Mouse (Mus musculus) C2C12 (cell line): ENCODE measurements around the gene Mlip. TPM values are rescaled to one million over a fixed set of nuclear protein-coding genes. Genes with fewer than 3 reads are reported as not detected.

Source experiments
- H3K27me3 ChIP-seq: one replicate; pipeline ENCODE4 v1.6.1; 2011; ENCODE audit not compliant: control insufficient read depth, insufficient read depth, insufficient read length
- H3K36me3 ChIP-seq: one replicate; pipeline ENCODE4 v1.6.1; 2011; ENCODE audit not compliant: control insufficient read depth, insufficient read depth
- H3K4me3 ChIP-seq: one replicate; pipeline ENCODE4 v1.5.1; 2011; ENCODE audit warnings: mild to moderate bottlenecking, control low read depth; ENCODE audit not compliant: poor library complexity, insufficient read depth, severe bottlenecking
- H3K79me2 ChIP-seq: one replicate; pipeline ENCODE4 v1.6.1; 2011; ENCODE audit not compliant: control insufficient read depth, insufficient read depth
- H3K79me3 ChIP-seq: one replicate; pipeline ENCODE4 v1.6.1; 2011; ENCODE audit warnings: low read depth, control low read depth
- H3ac ChIP-seq: one replicate; pipeline ENCODE3; 2011; ENCODE audit warnings: low read depth; ENCODE audit not compliant: control insufficient read depth, insufficient read length
- CEBPB ChIP-seq: IDR thresholded peaks from one replicate; pipeline ENCODE4 v1.6.1; 2011; ENCODE audit warnings: low read depth, mild to moderate bottlenecking, control low read depth, moderate library complexity
- CTCF ChIP-seq: IDR thresholded peaks from one replicate; pipeline ENCODE4 v1.5.1; 2011; ENCODE audit not compliant: control insufficient read depth, insufficient read depth, insufficient read length
- FOSL1 ChIP-seq: IDR thresholded peaks from one replicate; pipeline ENCODE4 v1.8.0; 2011; ENCODE audit warnings: mild to moderate bottlenecking, low read length; ENCODE audit not compliant: poor library complexity, insufficient read depth, severe bottlenecking
- MAX ChIP-seq: IDR thresholded peaks from one replicate; pipeline ENCODE4 v1.6.1; 2011; ENCODE audit warnings: mild to moderate bottlenecking, control low read depth
- MYOD1 ChIP-seq: IDR thresholded peaks from one replicate; pipeline ENCODE4 v1.6.1; 2011; ENCODE audit warnings: low read depth; ENCODE audit not compliant: control insufficient read depth, insufficient read length
- MYOG ChIP-seq: IDR thresholded peaks from one replicate; pipeline ENCODE4 v1.6.1; 2011; ENCODE audit not compliant: control insufficient read depth, insufficient read length; ENCODE audit errors: extremely low read depth
- USF1 ChIP-seq: IDR thresholded peaks from one replicate; pipeline ENCODE4 v1.6.1; 2011; ENCODE audit warnings: low read depth, mild to moderate bottlenecking, control low read depth, moderate library complexity
- polyA plus RNA-seq: library from polyadenylated mRNA; unstranded; fragments of >200 nt; fragmentation: generic; extraction: Trizol; gene quantifications from one replicate; pipeline ENCODE4 v1.2.1, GENCODE M21; 2012; ENCODE audit warnings: missing spikeins

Gene Mlip
- polyA plus RNA-seq, 1 experiment: 0.02 TPM

DNA sequence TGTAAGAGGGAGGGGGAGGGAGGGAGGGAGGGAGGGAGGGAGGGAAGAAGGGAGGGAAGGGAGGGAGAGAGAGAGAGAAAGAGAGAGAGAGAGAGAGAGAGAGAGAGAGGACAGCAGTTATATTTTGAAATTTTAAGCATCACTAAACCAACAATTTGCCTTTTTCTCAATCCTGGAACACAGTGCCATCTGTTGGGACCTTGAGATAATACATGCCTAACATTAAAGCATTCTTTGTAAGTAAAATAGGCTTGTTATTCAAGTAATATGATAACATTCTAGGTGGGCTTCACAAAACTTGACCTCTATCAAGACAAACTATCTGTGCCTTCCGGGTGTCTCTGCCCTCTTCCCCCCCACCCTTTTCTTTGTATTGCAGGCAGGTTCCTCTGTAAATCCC is 34.0 kb upstream of the Mlip start:
- Histone ChIP-seq H3K27me3 (no peaks in the 10 kb centered on the region), H3K4me3 (no peak overlapping the region), H3K79me3 (no peaks in the 10 kb centered on the region), H3K36me3 (no peaks in the 10 kb centered on the region), H3ac (no peak overlapping the region), H3K79me2 (no peaks in the 10 kb centered on the region)
- TF ChIP-seq MYOG: no peak
- TF ChIP-seq USF1: no peak
- no peak for TF ChIP-seq CEBPB
- TF ChIP-seq MYOD1: no peak

- H3K79me2 ChIP-seq: no peaks in the 10 kb centered on the region
- no peak overlapping the region for H3ac ChIP-seq
- H3K4me3 ChIP-seq: no peak overlapping the region
- no peaks in the 10 kb centered on the region for H3K79me3 ChIP-seq
- no peaks in the 10 kb centered on the region for H3K36me3 ChIP-seq
- TF ChIP-seq CEBPB: no peak
- no peak for TF ChIP-seq USF1
- no peak for TF ChIP-seq MYOD1
- no peak for TF ChIP-seq CTCF
- no peaks in the 10 kb centered on the region for H3K27me3 ChIP-seq
Observed at GRCm38 (mm10) chr9:77385611-77386010, 32.8 kb upstream of the Mlip start.

DNA sequence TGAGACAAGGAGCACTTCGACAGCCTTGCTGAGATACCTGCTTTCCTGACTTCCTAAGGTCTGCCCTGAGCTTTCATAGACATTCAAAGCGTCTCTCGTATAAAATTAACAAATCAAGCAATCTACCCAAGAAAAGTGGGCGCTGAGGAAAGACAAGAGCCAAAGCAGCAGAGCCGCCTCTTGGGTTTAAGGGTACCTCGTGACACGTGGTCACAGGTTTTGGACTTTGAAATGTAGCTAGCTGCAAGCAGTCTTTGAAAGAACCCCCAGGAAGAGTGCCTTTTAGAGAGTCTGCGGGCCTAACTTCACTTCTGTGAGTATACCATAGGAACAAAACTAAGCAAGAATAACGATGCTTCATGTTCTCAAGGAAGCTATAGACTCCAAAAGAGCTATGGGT is 31.9 kb upstream of the Mlip start:
- no peaks in the 10 kb centered on the region for H3K79me3 ChIP-seq
- H3K79me2 ChIP-seq: no peaks in the 10 kb centered on the region
- TF ChIP-seq MAX: no peak
- no peak for TF ChIP-seq CEBPB
- no peak for TF ChIP-seq MYOD1
- no peak for TF ChIP-seq FOSL1
- no peak for TF ChIP-seq CTCF
- TF ChIP-seq MYOG: no peak
- TF ChIP-seq USF1: no peak
- no peak overlapping the region for H3ac ChIP-seq
- H3K4me3 ChIP-seq: no peak overlapping the region
- H3K36me3 ChIP-seq: no peaks in the 10 kb centered on the region
- H3K27me3 ChIP-seq: no peaks in the 10 kb centered on the region

- TF ChIP-seq CTCF (no peak), MYOD1 (no peak)
- no peaks in the 10 kb centered on the region for H3K79me3 ChIP-seq
- H3K27me3 ChIP-seq: no peaks in the 10 kb centered on the region
- no peak overlapping the region for H3K4me3 ChIP-seq
- no peak overlapping the region for H3ac ChIP-seq
- H3K36me3 ChIP-seq: no peaks in the 10 kb centered on the region
- no peaks in the 10 kb centered on the region for H3K79me2 ChIP-seq
Observed at GRCm38 (mm10) chr9:77383951-77384350, 31.2 kb upstream of the Mlip start.

DNA sequence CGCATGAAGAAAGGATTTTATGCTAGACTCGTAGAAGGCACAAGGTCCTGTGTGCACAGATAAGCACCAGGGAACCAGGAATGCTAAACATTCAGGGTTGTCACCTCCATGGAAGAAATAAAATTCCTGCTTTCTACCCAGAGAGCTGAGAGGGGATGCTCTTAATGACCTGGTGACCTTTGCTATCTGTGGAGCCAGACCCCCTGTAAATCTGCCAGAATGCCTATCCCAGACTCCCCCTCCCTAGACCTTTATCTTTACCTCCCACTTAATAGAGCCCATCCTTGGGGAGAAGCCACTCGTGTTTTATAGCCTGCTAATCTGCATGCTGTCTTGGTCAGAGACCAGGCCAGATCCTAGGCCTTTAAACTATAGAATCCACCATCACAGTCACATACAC is 29.7 kb upstream of the Mlip start:
- Histone ChIP-seq H3K4me3 (no peak overlapping the region), H3K27me3 (no peaks in the 10 kb centered on the region), H3K36me3 (no peaks in the 10 kb centered on the region), H3K79me2 (no peaks in the 10 kb centered on the region), H3ac (no peak overlapping the region), H3K79me3 (no peaks in the 10 kb centered on the region)
- TF ChIP-seq USF1 (no peak), CEBPB (no peak), MYOD1 (no peak), FOSL1 (no peak), MYOG (no peak), CTCF (no peak), MAX (no peak)

DNA sequence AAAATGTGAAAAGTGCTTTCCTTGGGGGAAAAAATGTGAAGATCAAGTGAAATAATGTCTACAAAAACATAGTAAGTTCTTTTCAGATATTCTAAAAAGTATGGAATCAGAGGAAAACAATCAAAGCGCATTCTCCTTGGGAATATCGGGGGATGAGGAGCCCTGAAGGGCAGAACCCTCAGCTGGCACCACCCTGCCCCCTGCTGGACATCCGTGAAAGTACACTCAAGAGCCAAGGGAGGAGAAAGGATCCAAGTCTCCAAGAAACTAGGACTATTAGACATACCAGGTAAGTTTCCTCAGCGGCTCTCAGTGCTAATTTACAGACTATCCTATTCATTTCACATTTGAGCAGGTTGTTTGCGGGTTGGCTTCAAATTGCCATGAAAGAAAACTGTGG is 28.8 kb upstream of the Mlip start:
- H3K79me3 ChIP-seq: no peaks in the 10 kb centered on the region
- no peaks in the 10 kb centered on the region for H3K79me2 ChIP-seq
- no peak overlapping the region for H3K4me3 ChIP-seq
- H3K27me3 ChIP-seq: no peaks in the 10 kb centered on the region
- H3K36me3 ChIP-seq: no peaks in the 10 kb centered on the region
- no peak for TF ChIP-seq CEBPB
- no peak for TF ChIP-seq MYOD1
- TF ChIP-seq FOSL1: no peak
- TF ChIP-seq CTCF: peak; percentile 62
- TF ChIP-seq MYOG: no peak
- TF ChIP-seq MAX: no peak
- H3ac ChIP-seq: no peak overlapping the region

DNA sequence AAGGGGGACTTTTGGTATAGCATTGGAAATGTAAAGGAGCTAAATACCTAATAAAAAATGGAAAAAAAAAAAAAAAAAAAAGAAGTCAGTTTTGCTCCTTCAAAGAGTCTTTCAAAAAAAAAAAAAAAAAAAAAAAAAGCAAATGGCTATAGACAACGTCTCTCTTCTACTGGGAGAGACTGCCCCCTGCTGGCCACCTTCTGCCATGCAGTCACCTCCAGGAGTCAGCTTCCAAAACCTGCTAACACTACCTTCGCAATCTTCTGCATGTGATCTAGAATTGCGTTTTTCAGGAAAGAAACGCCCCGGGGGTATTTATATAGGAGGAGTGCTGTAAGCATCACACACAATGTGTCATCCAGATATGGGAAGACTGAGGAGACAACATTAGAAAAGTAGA is 26.9 kb upstream of the Mlip start:
- TF ChIP-seq FOSL1: no peak
- TF ChIP-seq CTCF: peak; percentile 18
- no peak for TF ChIP-seq USF1
- no peak for TF ChIP-seq MAX
- TF ChIP-seq CEBPB: no peak
- no peak for TF ChIP-seq MYOG
- H3K36me3 ChIP-seq: no peaks in the 10 kb centered on the region
- no peaks in the 10 kb centered on the region for H3K79me3 ChIP-seq
- H3K79me2 ChIP-seq: no peaks in the 10 kb centered on the region
- H3K4me3 ChIP-seq: no peak overlapping the region
- H3K27me3 ChIP-seq: no peaks in the 10 kb centered on the region
- H3ac ChIP-seq: no peak overlapping the region
